ENCODE assay signal across 11 mouse cellular contexts in the genomic region with DNA sequence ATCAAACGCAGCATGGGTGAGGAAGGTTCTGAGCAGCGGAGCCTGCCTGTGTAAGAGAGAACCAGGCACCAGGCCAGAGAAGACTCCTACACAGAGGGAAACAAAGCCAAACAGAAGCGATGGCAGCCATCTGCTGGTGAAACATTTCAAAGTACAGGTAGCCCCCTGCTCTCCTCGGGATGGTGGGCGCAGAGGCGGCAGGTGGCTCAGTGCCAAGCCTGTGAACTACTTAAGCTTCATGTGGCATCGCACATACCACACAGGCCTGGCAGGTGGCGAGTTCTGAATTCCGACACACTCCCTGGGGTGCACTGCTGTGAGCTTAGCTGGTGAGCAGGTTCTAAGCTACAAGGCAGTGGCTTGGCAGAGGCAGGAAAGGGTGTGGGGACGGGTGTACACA. TPM values are rescaled to one million over a fixed set of nuclear protein-coding genes. Genes with fewer than 3 reads are reported as not detected.
DNase-seq lines count a peak whose midpoint lies in the region; ATAC-seq and TF ChIP-seq lines count a peak whose summit lies in the region.
"Had no signal": no experiment of that assay in that cellular context is flagged by ENCODE, and none has a peak within 500 bp of the region (broad histone marks: within the 10 kb centered on the region; RNA-seq: fewer than 3 reads in every experiment).

No protein-coding gene starts in this region.

- no peak overlapping the region for H3K4me3 ChIP-seq in forebrain, embryonic 14.5 days (ENCODE audit: low read depth, low read length)
- no peak overlapping the region for H3K4me3 ChIP-seq in forebrain, embryonic 11.5 days (ENCODE audit: low read depth, low read length)
- H3K4me3 ChIP-seq in layer of hippocampus, adult 2 months: no peak overlapping the region
- H3K4me3 ChIP-seq in limb, embryonic 15.5 days: no peak overlapping the region
- no peak overlapping the region for H3K4me3 ChIP-seq in gastrocnemius, adult 2 months
- H3K4me3 ChIP-seq: megakaryocyte, embryonic 14.5 days had no signal

- no peak overlapping the region for H3K4me2 ChIP-seq in forebrain, embryonic 14.5 days (ENCODE audit: low read length)
- H3K4me2 ChIP-seq in forebrain, embryonic 11.5 days (ENCODE audit: low read depth, low read length, severe bottlenecking): no peak overlapping the region
- H3K4me2 ChIP-seq in limb, embryonic 15.5 days: no peak overlapping the region

- H3K4me1 ChIP-seq in forebrain, embryonic 14.5 days (ENCODE audit: control insufficient read depth, insufficient read depth, low read length): no peaks in the 10 kb centered on the region
- no peaks in the 10 kb centered on the region for H3K4me1 ChIP-seq in forebrain, embryonic 11.5 days (replicated peaks; ENCODE audit: control insufficient read depth, insufficient read depth, low read length)
- H3K4me1 ChIP-seq in limb, embryonic 15.5 days: peaks cover 20% of the 10 kb centered on the region
- H3K4me1 ChIP-seq: megakaryocyte, embryonic 14.5 days had no signal

- DNase-seq in forebrain, embryonic 14.5 days (ENCODE audit: low spot score): peak; percentile 73
- DNase-seq in forebrain, embryonic 11.5 days (ENCODE audit: low spot score): no peak
- peak; percentile 5 for DNase-seq in T-cell, adult 2 months (ENCODE audit: low spot score)
- DNase-seq in layer of hippocampus, adult 2 months (ENCODE audit: low spot score in 2 of 2): peak; percentile 93
- no peak for DNase-seq in gastrocnemius, adult 2 months
- DNase-seq in urinary bladder, adult 2 months (ENCODE audit: low spot score): no peak
- DNase-seq: cerebellum, adult 9-10 months had no signal

- no peak; the same call in 1 of the 2 replicates for ATAC-seq in forebrain, embryonic 14.5 days
- ATAC-seq in forebrain, embryonic 11.5 days (replicated peaks; ENCODE audit: low FRiP score): no peak
- ATAC-seq in limb, embryonic 15.5 days (ENCODE audit: insufficient number of reproducible peaks, low FRiP score, low TSS enrichment, low read depth): 0 out of 2 replicates have a peak, but pooled peaks have one; percentile 23
- no peak for ATAC-seq in CD4-positive, CD25-positive, alpha-beta regulatory T cell, adult 4 months

- 58% methylated on average over 10 of the region's 10 CpGs for WGBS in forebrain, embryonic 14.5 days
- 92% methylated on average over 10 of the region's 10 CpGs for WGBS in forebrain, embryonic 11.5 days
- WGBS in limb, embryonic 15.5 days: 62% methylated on average over 10 of the region's 10 CpGs

- peak; percentile 52 for TF ChIP-seq CTCF in layer of hippocampus, adult 2 months (conservative IDR thresholded peaks at IDR 0.05)
- no peak for TF ChIP-seq CTCF in gastrocnemius, adult 2 months (IDR thresholded peaks at IDR 0.05)

- H3K27me3 ChIP-seq in forebrain, embryonic 14.5 days (replicated peaks; ENCODE audit: control insufficient read depth, insufficient read depth, low read length): no peaks in the 10 kb centered on the region
- H3K27me3 ChIP-seq in forebrain, embryonic 11.5 days (ENCODE audit: control insufficient read depth, insufficient read depth, low read length): no peaks in the 10 kb centered on the region
- no peaks in the 10 kb centered on the region for H3K27me3 ChIP-seq in limb, embryonic 15.5 days

- H3K9ac ChIP-seq in forebrain, embryonic 14.5 days (ENCODE audit: low read length): no peak overlapping the region
- no peak overlapping the region for H3K9ac ChIP-seq in forebrain, embryonic 11.5 days (ENCODE audit: low read length)
- H3K9ac ChIP-seq in limb, embryonic 15.5 days: no peak overlapping the region

- intact Hi-C loops in gastrocnemius, adult 2 months (cut with DNase I): loop anchor here (5.0 kb wide), 1 partner anchor 171 kb away; no protein-coding TSS in a partner anchor

- no peaks in the 10 kb centered on the region for H3K36me3 ChIP-seq in forebrain, embryonic 14.5 days (ENCODE audit: control insufficient read depth, insufficient read depth, low read length)
- no peaks in the 10 kb centered on the region for H3K36me3 ChIP-seq in forebrain, embryonic 11.5 days (ENCODE audit: control insufficient read depth, insufficient read depth, low read length)
- H3K36me3 ChIP-seq in limb, embryonic 15.5 days: no peaks in the 10 kb centered on the region

- H3K9me3 ChIP-seq in forebrain, embryonic 14.5 days (replicated peaks; ENCODE audit: control insufficient read depth, low read length): 0 out of 2 replicates have a peak, but pooled peaks cover 3% of the 10 kb centered on the region
- peaks cover 4% of the 10 kb centered on the region; the same call in 1 of the 2 replicates for H3K9me3 ChIP-seq in forebrain, embryonic 11.5 days (ENCODE audit: control insufficient read depth, low read length)
- H3K9me3 ChIP-seq in limb, embryonic 15.5 days: no peaks in the 10 kb centered on the region; the same call in 1 of the 2 replicates

- H3K27ac ChIP-seq in forebrain, embryonic 14.5 days (ENCODE audit: low read depth, low read length): no peak overlapping the region
- no peak overlapping the region for H3K27ac ChIP-seq in forebrain, embryonic 11.5 days (ENCODE audit: low read depth, low read length)
- peak overlapping the region; percentile 72 for H3K27ac ChIP-seq in layer of hippocampus, adult 2 months
- H3K27ac ChIP-seq in limb, embryonic 15.5 days: no peak overlapping the region
- no peak overlapping the region for H3K27ac ChIP-seq in gastrocnemius, adult 2 months

RNA-seq across cellular contexts. Expression of gene Psapl1, which starts 9.5 kb away (rescaled TPM):
- polyA plus RNA-seq in forebrain, embryonic 14.5 days (2014; fragmentation: Nextera tagmentation; extraction: Ambion mirVana): not detected in 2 replicates
- polyA plus RNA-seq in forebrain, embryonic 11.5 days (2014; fragmentation: Nextera tagmentation; extraction: Ambion mirVana): 0.09 TPM in 1 of 2 replicates, not detected in the other
- total RNA-seq in layer of hippocampus, adult 2 months (2021): not detected
- 95.5 and 111 TPM in 2 replicates for polyA plus RNA-seq in limb, embryonic 15.5 days (2015; fragmentation: Nextera tagmentation; extraction: Ambion mirVana)
- total RNA-seq in gastrocnemius, adult 2 months (2021): not detected
- 11.9 and 14.4 TPM in 2 replicates for polyA plus RNA-seq in urinary bladder, adult 2 months (2012; rRNA removed)
- polyA plus RNA-seq in CD4-positive, CD25-positive, alpha-beta regulatory T cell, adult 4 months (2017; shearing (Covaris generic)): not detected
- total RNA-seq: heart, adult 8-10 months had no signal

Comparison
In these comparisons a context has a peak if more than half of its experiments do, and no peak if none do; other contexts are left out.
1. DNase-seq: peak in forebrain, embryonic 14.5 days (single experiment), T-cell, adult 2 months (single experiment) and layer of hippocampus, adult 2 months (2 of 2); none in forebrain, embryonic 11.5 days (single experiment), gastrocnemius, adult 2 months (single experiment) and urinary bladder, adult 2 months (single experiment).
2. RNA of gene Psapl1, which starts 9.5 kb away (polyA plus RNA-seq): 95.5 to 111 TPM in limb, embryonic 15.5 days and 11.9 to 14.4 TPM in urinary bladder, adult 2 months; 0.09 TPM in forebrain, embryonic 11.5 days, not detected in CD4-positive, CD25-positive, alpha-beta regulatory T cell, adult 4 months and not detected in forebrain, embryonic 14.5 days; every median in the first group is over 10 times any median in the second.